Mouse (Mus musculus): ENCODE data around the gene Stk4. TPM values are rescaled to one million over a fixed set of nuclear protein-coding genes. Genes with fewer than 3 reads are reported as not detected.

The Stk4 gene
- polyA plus RNA-seq (2015; fragmentation: Nextera tagmentation; extraction: Ambion mirVana): 17.2 and 20.1 TPM in 2 replicates

- Histone ChIP-seq H3K4me2 (ENCODE audit: low read length) (peak within 1 kb of the TSS; percentile 94), H3K27me3 (ENCODE audit: control insufficient read depth, insufficient read depth, low read depth, low read length) (no peaks in the 10 kb centered on the region), H3K9me3 (replicated peaks; ENCODE audit: control insufficient read depth, low read length, poor library complexity, severe bottlenecking) (no peaks in the 10 kb centered on the region), H3K27ac (ENCODE audit: low read length) (peak within 1 kb of the TSS; percentile 82), H3K4me3 (ENCODE audit: low read depth, low read length) (peak within 1 kb of the TSS; percentile 80), H3K9ac (ENCODE audit: low read depth, low read length) (peak within 1 kb of the TSS; percentile 81), H3K4me1 (ENCODE audit: control insufficient read depth, insufficient read depth, low read length) (peaks cover 24% of the 10 kb centered on the region), H3K36me3 (ENCODE audit: control insufficient read depth, insufficient read depth, low read length) (peaks cover 4% of the 10 kb centered on the region; the same call in 1 of the 2 replicates)
- WGBS: under 1% methylated on average over 42 of the region's 45 CpGs
- ATAC-seq: peak; percentile 55
Measured at GRCm38 (mm10) chr2:164070142-164070764, at the start of gene Stk4. Gene Stk4 (plus strand): TSS chr2:164070322.

- 71% methylated on average over 2 of the region's 2 CpGs for WGBS
- H3K9me3 ChIP-seq (replicated peaks; ENCODE audit: control insufficient read depth, low read length, poor library complexity, severe bottlenecking): no peaks in the 10 kb centered on the region
- H3K4me3 ChIP-seq (ENCODE audit: low read depth, low read length): no peak overlapping the region
- peaks cover 20% of the 10 kb centered on the region for H3K36me3 ChIP-seq (ENCODE audit: control insufficient read depth, insufficient read depth, low read length)
- H3K27ac ChIP-seq (ENCODE audit: low read length): no peak overlapping the region
- H3K27me3 ChIP-seq (ENCODE audit: control insufficient read depth, insufficient read depth, low read depth, low read length): no peaks in the 10 kb centered on the region
- no peak overlapping the region for H3K9ac ChIP-seq (ENCODE audit: low read depth, low read length)
- ATAC-seq: no peak
- no peaks in the 10 kb centered on the region for H3K4me1 ChIP-seq (ENCODE audit: control insufficient read depth, insufficient read depth, low read length)
- H3K4me2 ChIP-seq (ENCODE audit: low read length): no peak overlapping the region
Measured at GRCm38 (mm10) chr2:164022104-164022503, 48.0 kb upstream of the Stk4 start.

- no peak for ATAC-seq
- Histone ChIP-seq H3K4me2 (ENCODE audit: low read length) (no peak within 1 kb of the TSS), H3K27ac (ENCODE audit: low read length) (no peak within 1 kb of the TSS), H3K9ac (ENCODE audit: low read depth, low read length) (no peak within 1 kb of the TSS), H3K36me3 (ENCODE audit: control insufficient read depth, insufficient read depth, low read length) (peaks cover under 1% of the 10 kb centered on the region; the same call in 1 of the 2 replicates), H3K4me3 (ENCODE audit: low read depth, low read length) (no peak within 1 kb of the TSS), H3K9me3 (replicated peaks; ENCODE audit: control insufficient read depth, low read length, poor library complexity, severe bottlenecking) (no peaks in the 10 kb centered on the region), H3K27me3 (ENCODE audit: control insufficient read depth, insufficient read depth, low read depth, low read length) (no peaks in the 10 kb centered on the region), H3K4me1 (ENCODE audit: control insufficient read depth, insufficient read depth, low read length) (no peaks in the 10 kb centered on the region)
- WGBS: 85% methylated on average over 16 of the region's 16 CpGs
Measured at GRCm38 (mm10) chr2:164025150-164025549, 45.0 kb upstream of the Stk4 start, which contains the start of gene Pabpc1l. Gene Pabpc1l (plus strand): TSS chr2:164025450.

GRCm38 (mm10) chr2:164031147-164031546 is 39.0 kb upstream of the Stk4 start:
- H3K9ac ChIP-seq (ENCODE audit: low read depth, low read length): no peak overlapping the region
- H3K36me3 ChIP-seq (ENCODE audit: control insufficient read depth, insufficient read depth, low read length): no peaks in the 10 kb centered on the region
- H3K27ac ChIP-seq (ENCODE audit: low read length): no peak overlapping the region
- no peaks in the 10 kb centered on the region for H3K4me1 ChIP-seq (ENCODE audit: control insufficient read depth, insufficient read depth, low read length)
- no peaks in the 10 kb centered on the region for H3K27me3 ChIP-seq (ENCODE audit: control insufficient read depth, insufficient read depth, low read depth, low read length)
- 83% methylated on average over 10 of the region's 10 CpGs for WGBS
- no peaks in the 10 kb centered on the region for H3K9me3 ChIP-seq (replicated peaks; ENCODE audit: control insufficient read depth, low read length, poor library complexity, severe bottlenecking)
- H3K4me3 ChIP-seq (ENCODE audit: low read depth, low read length): no peak overlapping the region
- no peak for ATAC-seq
- H3K4me2 ChIP-seq (ENCODE audit: low read length): no peak overlapping the region

GRCm38 (mm10) chr2:164032973-164033372 is 37.1 kb upstream of the Stk4 start:
- Histone ChIP-seq H3K36me3 (ENCODE audit: control insufficient read depth, insufficient read depth, low read length) (no peaks in the 10 kb centered on the region), H3K27me3 (ENCODE audit: control insufficient read depth, insufficient read depth, low read depth, low read length) (no peaks in the 10 kb centered on the region), H3K4me1 (ENCODE audit: control insufficient read depth, insufficient read depth, low read length) (no peaks in the 10 kb centered on the region), H3K4me3 (ENCODE audit: low read depth, low read length) (no peak overlapping the region), H3K9me3 (replicated peaks; ENCODE audit: control insufficient read depth, low read length, poor library complexity, severe bottlenecking) (no peaks in the 10 kb centered on the region), H3K27ac (ENCODE audit: low read length) (no peak overlapping the region), H3K4me2 (ENCODE audit: low read length) (no peak overlapping the region), H3K9ac (ENCODE audit: low read depth, low read length) (no peak overlapping the region)
- ATAC-seq: no peak
- WGBS: 92% methylated on average over 3 of the region's 3 CpGs

- WGBS: 52% methylated on average over 10 of the region's 10 CpGs
- H3K4me3 ChIP-seq (ENCODE audit: low read depth, low read length): no peak overlapping the region
- H3K4me1 ChIP-seq (ENCODE audit: control insufficient read depth, insufficient read depth, low read length): no peaks in the 10 kb centered on the region
- H3K9ac ChIP-seq (ENCODE audit: low read depth, low read length): no peak overlapping the region
- H3K36me3 ChIP-seq (ENCODE audit: control insufficient read depth, insufficient read depth, low read length): no peaks in the 10 kb centered on the region
- no peak overlapping the region for H3K4me2 ChIP-seq (ENCODE audit: low read length)
- no peak for ATAC-seq
- no peaks in the 10 kb centered on the region for H3K27me3 ChIP-seq (ENCODE audit: control insufficient read depth, insufficient read depth, low read depth, low read length)
- H3K27ac ChIP-seq (ENCODE audit: low read length): no peak overlapping the region
- H3K9me3 ChIP-seq (replicated peaks; ENCODE audit: control insufficient read depth, low read length, poor library complexity, severe bottlenecking): no peaks in the 10 kb centered on the region
Measured at GRCm38 (mm10) chr2:164036520-164037019, 33.6 kb upstream of the Stk4 start.

GRCm38 (mm10) chr2:164038407-164039028 is 31.6 kb upstream of the Stk4 start:
- WGBS: 97% methylated on average over 1 of the region's 1 CpGs
- H3K4me1 ChIP-seq (ENCODE audit: control insufficient read depth, insufficient read depth, low read length): no peaks in the 10 kb centered on the region
- no peaks in the 10 kb centered on the region for H3K27me3 ChIP-seq (ENCODE audit: control insufficient read depth, insufficient read depth, low read depth, low read length)
- H3K9ac ChIP-seq (ENCODE audit: low read depth, low read length): no peak overlapping the region
- ATAC-seq: 0 out of 2 replicates have a peak, but pooled peaks have one; percentile 3
- H3K9me3 ChIP-seq (replicated peaks; ENCODE audit: control insufficient read depth, low read length, poor library complexity, severe bottlenecking): no peaks in the 10 kb centered on the region
- H3K4me3 ChIP-seq (ENCODE audit: low read depth, low read length): no peak overlapping the region
- no peak overlapping the region for H3K27ac ChIP-seq (ENCODE audit: low read length)
- no peaks in the 10 kb centered on the region for H3K36me3 ChIP-seq (ENCODE audit: control insufficient read depth, insufficient read depth, low read length)
- no peak overlapping the region for H3K4me2 ChIP-seq (ENCODE audit: low read length)

- Histone ChIP-seq H3K36me3 (ENCODE audit: control insufficient read depth, insufficient read depth, low read length) (no peaks in the 10 kb centered on the region), H3K4me3 (ENCODE audit: low read depth, low read length) (no peak overlapping the region), H3K9me3 (replicated peaks; ENCODE audit: control insufficient read depth, low read length, poor library complexity, severe bottlenecking) (no peaks in the 10 kb centered on the region), H3K4me2 (ENCODE audit: low read length) (no peak overlapping the region), H3K4me1 (ENCODE audit: control insufficient read depth, insufficient read depth, low read length) (no peaks in the 10 kb centered on the region), H3K27me3 (ENCODE audit: control insufficient read depth, insufficient read depth, low read depth, low read length) (no peaks in the 10 kb centered on the region), H3K9ac (ENCODE audit: low read depth, low read length) (no peak overlapping the region), H3K27ac (ENCODE audit: low read length) (no peak overlapping the region)
- WGBS: 85% methylated on average over 6 of the region's 6 CpGs
- no peak for ATAC-seq
Measured at GRCm38 (mm10) chr2:164040949-164041348, 29.2 kb upstream of the Stk4 start.

GRCm38 (mm10) chr2:164041523-164041922 is 28.6 kb upstream of the Stk4 start:
- H3K36me3 ChIP-seq (ENCODE audit: control insufficient read depth, insufficient read depth, low read length): no peaks in the 10 kb centered on the region
- 96% methylated on average over 2 of the region's 2 CpGs for WGBS
- no peak for ATAC-seq
- H3K4me3 ChIP-seq (ENCODE audit: low read depth, low read length): no peak overlapping the region
- no peak overlapping the region for H3K27ac ChIP-seq (ENCODE audit: low read length)
- H3K27me3 ChIP-seq (ENCODE audit: control insufficient read depth, insufficient read depth, low read depth, low read length): no peaks in the 10 kb centered on the region
- H3K9ac ChIP-seq (ENCODE audit: low read depth, low read length): no peak overlapping the region
- H3K9me3 ChIP-seq (replicated peaks; ENCODE audit: control insufficient read depth, low read length, poor library complexity, severe bottlenecking): no peaks in the 10 kb centered on the region
- H3K4me1 ChIP-seq (ENCODE audit: control insufficient read depth, insufficient read depth, low read length): no peaks in the 10 kb centered on the region
- H3K4me2 ChIP-seq (ENCODE audit: low read length): no peak overlapping the region
